Mouse (Mus musculus) c-Kit-positive CD71-positive TER-119-negative erythroid progenitor cells, embryonic 14.5 days (primary cell): ENCODE results near the gene Mpg.
A peak's percentile ranks its signal among the peaks of the same experiment; 100 is the strongest.

Experiments
- DNase-seq: peaks from one replicate; pipeline ENCODE4 v3.0.0-alpha.2; 2013; ENCODE audit warnings: low read depth

The Mpg gene

DNA sequence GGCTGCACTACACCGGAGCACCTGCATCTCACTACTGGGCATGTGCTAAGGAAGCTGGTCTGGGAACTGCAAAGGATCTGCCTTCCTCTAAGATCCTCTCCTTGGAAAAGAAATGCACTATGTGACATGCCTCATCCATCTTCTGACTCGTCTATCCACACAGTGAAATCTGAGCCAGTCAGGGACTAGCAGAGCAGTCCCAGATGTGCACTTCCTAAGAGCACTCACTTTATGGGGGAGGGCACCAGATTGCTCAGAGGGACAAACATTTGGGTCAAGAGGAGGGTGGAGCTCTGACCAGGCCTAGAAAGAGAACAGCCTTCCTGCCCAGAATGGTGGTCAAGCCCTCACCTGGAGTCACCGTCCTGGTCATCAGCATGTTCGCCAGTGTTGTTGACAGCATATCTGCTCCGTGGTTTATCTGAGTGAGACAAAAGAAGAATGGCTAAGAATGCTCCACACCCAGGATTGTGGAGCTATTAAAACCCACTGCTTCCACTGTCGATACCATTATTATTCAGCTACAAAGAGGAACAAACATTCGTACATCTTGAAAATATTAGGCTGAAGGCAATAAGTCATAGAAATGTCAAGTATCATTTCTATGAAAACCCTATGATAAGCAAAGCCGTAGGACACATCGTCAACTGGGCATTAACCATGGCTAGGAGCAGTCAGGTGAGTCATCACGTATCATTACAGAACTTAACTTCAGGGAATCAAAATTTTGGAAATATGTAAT is 36.5 kb downstream of the Mpg start:
- no peak for DNase-seq

GRCm38 (mm10) chr11:32265117-32265738 is 38.9 kb downstream of the Mpg start:
- DNase-seq: no peak

DNA sequence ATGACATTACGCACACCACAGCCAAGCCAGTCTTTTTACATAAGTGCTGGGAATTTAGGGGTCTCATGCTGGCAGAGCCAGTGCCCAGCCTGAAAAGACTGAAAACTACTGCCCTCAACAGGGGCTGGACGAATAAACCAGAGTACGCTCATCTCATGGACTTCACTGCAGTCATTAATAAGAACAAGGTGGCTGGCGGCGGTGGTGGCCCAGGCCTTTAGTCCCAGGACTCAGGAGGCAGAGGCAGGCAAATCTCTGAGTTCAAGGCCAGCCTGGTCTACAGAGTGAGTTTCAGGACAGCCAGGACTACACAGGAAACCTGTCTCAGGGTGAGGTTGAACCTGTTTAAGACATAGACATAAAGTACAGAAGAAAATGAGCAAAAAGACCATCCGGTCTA is 39.9 kb downstream of the Mpg start:
- no peak for DNase-seq

- no peak for DNase-seq
Observed at GRCm38 (mm10) chr11:32266776-32267175, 40.5 kb downstream of the Mpg start.

GRCm38 (mm10) chr11:32267188-32267884 is 41.0 kb downstream of the Mpg start, which contains the start of gene Nprl3:
Nprl3 (minus strand) TSS chr11:32267707.
- peak; percentile 86 for DNase-seq

GRCm38 (mm10) chr11:32267964-32268363 is 41.7 kb downstream of the Mpg start:
- DNase-seq: no peak

DNA sequence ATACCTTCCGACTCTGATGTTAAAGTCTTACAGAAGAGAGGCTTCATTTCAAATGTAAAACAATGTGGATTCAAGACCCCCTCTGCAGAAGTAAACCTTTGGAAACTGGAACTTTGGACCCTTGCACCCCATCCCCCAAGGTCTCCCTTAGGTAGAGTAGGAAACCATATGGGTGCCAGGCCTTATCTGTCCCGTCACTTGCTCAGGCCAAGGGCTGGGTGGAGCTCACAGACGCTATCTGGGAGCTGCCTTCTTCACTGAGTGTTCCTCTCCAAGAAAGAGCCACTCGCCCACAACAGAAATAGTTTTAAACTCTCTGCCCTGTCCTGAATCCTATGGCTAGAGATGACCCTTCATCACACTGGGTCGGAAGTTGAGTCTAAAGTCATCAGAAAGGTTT is 42.6 kb downstream of the Mpg start:
- DNase-seq: no peak

DNA sequence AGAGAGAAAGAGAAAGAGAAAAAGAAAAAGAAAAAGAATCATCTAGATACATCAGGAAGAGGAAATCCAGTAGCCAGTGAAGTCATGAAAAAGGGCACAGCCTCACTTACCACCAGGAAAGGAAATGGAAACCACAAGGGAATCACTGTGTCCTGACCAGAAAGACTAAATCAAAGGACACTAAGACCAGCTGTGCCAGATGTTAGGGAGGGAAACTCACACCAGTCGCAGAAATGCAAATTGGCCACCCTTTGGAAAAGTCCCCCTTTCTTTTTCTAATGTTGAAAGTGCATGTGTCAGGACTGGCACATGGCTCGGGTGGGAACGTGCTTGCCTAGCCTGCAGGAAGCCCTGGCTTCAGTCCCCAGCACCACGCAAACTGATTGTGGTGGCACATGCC is 44.9 kb downstream of the Mpg start:
- no peak for DNase-seq

- no peak for DNase-seq
Observed at GRCm38 (mm10) chr11:32276347-32276746, 50.0 kb downstream of the Mpg start, which contains the start of gene Hba-x. Hba-x (plus strand) TSS chr11:32276400.

GRCm38 (mm10) chr11:32277736-32278457 is 51.6 kb downstream of the Mpg start:
- no peak for DNase-seq

DNA sequence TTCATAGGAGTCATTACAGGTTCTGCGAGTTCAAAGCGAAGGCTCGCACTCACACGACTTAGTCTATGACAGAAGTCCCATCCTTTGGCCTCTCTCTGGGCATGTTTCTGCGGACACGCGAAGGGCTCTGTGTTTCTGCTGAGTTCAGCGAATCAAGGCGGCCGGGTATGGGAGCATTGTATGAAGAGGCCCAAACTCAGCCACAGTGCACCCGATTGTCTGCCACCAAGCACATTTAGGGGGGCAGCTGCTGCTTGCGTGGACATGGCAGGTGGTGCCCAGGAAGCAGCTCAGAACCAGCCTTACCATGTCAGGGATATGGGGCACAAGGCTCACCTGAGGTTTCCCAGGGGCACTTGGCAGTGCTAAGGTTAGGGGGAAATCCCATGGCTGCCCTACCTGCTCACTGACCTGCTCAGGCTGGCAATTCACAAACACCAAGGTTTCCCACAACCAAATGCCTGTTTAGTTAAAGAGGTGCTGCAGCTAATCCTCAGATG is 52.2 kb downstream of the Mpg start:
- DNase-seq: no peak

DNA sequence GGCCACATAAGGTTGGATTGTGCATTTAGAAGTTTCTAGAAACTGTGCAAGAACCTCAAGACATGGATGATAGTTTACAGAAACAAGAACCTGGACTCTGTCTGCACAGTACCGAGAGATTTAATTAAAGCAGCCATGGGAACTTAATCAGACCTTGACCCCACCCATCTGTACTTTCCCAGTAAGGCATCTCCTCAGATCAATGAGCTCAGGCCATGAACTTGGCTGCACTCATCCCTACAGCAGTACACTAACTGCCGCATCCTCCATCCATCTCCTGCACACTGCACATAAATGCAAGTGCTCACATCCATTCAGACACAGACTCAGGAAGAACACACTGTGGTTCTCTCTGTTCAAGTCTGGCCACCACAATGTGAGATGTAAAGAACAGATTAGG is 54.3 kb downstream of the Mpg start:
- DNase-seq: no peak

DNA sequence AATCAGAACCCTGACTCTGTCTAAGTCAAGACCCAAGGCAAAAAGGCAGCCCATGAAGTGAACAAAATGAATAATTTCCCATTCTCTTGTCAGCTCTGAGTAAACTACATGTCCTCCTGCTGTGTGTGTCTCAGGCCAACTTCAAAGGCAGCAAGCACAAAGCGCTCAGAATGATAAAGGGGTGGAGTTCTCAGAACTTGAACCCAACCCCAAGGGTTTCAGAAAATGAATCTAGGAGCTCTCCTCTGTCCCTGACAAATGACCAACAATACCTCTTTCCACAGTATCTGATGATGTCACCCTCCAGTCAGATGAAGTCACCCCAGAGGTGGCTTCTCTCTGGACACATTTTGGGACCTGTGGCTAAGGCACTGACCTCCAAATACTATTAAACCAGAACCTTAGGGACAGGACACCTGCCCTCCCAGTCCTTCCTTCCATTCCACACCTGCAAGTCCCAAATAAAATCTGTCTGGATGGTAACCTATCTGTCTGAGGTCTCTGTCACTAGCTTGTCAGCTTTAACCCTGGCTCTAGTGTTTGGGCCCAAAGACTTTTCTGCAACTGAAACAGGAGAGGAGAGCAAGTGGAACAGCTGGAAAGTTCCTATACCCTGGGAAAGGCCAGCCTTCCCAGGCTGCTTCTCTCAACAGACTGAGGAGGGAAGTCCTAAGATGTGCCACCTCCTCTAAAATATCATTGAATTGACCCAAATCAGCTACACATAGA is 55.3 kb downstream of the Mpg start:
- DNase-seq: no peak
